Mouse (Mus musculus): ENCODE results near the gene Flt1.

- TF ChIP-seq POLR2A (IDR thresholded peaks at IDR 0.05; ENCODE audit: control insufficient read depth, extremely low read depth, insufficient read depth, low read length, poor library complexity): no peak
- TF ChIP-seq CTCF (IDR thresholded peaks at IDR 0.05; ENCODE audit: borderline replicate concordance, control insufficient read depth, extremely low read depth, insufficient read depth, low read length, poor library complexity): no peak
Measured at GRCm38 (mm10) chr5:147584648-147585047, 141.2 kb downstream of the Flt1 start.
